Mouse (Mus musculus): ENCODE results near the gene Tmc8.
A peak's percentile ranks its signal among the peaks of the same experiment; 100 is the strongest.

DNA sequence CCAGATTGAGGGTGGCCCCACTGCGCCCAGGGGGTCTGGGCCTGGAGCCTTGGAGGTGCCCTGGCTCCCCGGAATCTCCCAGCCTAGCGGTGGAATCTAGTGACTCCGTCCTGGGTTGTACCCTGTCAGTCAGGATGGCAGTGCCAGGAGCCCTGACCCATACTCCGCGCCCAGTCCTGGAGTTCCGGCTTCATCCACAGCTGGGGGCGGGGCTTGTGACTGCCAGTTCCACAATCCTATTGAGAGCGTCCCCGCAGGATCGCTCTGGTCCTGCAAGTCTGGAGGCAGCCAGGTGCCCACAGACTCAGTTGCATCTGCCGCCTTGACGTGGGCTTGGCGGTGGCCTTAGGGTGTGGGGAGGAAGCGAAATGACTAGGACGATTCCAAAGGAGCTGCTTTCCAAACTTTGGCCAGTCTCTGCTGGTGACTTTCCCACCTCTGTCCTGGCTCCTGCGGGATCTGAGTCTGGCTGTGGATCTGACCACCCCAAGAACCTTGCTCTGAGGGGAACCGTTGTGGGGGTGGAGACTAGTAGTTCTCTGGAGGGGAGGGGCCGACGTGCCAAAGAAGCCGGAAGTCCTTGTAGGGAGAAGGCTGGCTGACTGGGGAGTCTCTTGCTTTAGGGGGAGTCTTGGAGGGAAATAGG lies 28.6 kb downstream of the Tmc8 start:
- TF ChIP-seq POLR2A (IDR thresholded peaks at IDR 0.05; ENCODE audit: low read depth, low read length) (peak; percentile 49), CTCF (IDR thresholded peaks at IDR 0.05; ENCODE audit: extremely low read depth, insufficient read length, insufficient replicate concordance, low read depth, low read length) (peak; percentile 22; the same call in 1 of the 2 replicates)

All from small intestine, adult 2 months (tissue).